Mouse (Mus musculus) bone marrow, adult 2 months (tissue): ENCODE data around the gene Rps6kl1.

Experiments
- CTCF ChIP-seq: fragments of 200-500 bp; IDR thresholded peaks from 2 replicates; pipeline ENCODE4 v1.5.1; 2011; ENCODE audit warnings: low read length, control low read depth; ENCODE audit not compliant: control insufficient read depth, insufficient read depth
- POLR2A ChIP-seq: fragments of 200-500 bp; IDR thresholded peaks from 2 replicates; pipeline ENCODE4 v1.6.1; 2011; ENCODE audit warnings: low read depth, mild to moderate bottlenecking, control low read depth, low read length, borderline replicate concordance; ENCODE audit not compliant: control insufficient read depth

DNA sequence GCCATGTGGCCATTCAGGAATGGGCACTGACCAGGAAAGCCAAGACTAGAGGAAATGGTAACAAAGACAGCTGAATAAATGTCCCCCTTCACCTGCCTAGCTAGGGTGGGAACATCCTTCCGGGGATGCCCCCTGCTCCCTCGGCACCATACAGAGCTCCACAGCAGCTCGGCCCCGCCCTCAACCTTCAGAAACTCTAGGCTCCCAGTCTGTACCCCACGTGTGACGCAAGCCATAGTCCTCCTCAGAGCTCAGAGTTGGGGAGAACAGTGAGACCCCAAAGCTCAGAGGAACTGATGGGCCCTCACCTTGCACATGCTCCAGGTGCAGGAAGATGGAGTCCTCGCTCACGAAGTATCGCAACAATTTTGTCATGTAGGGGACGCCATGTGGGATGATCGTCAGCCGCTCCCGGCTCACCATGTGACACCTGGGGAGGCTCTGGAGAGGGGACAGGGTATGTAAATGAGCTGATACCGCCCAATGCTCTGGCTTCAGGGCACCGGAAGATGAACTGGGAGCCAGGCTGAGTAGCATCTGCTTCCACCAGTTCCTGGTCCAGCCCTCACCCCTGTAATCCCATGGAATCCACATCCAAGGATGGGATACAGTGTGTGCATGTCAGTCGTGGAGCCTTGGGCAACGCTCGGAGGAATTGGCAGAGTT lies 10.9 kb downstream of the Rps6kl1 start:
- TF ChIP-seq CTCF, result no peak
- no peak for TF ChIP-seq POLR2A
